Mouse (Mus musculus): ENCODE data around the gene Bscl2. TPM values are rescaled to one million over a fixed set of nuclear protein-coding genes. Genes with fewer than 3 reads are reported as not detected.
A peak's percentile ranks its signal among the peaks of the same experiment; 100 is the strongest.
"Not testable (repeated sequence)": the region's sequence is repeated elsewhere in the genome, so short reads cannot be mapped to it uniquely, and the experiment has no call there.

Bscl2 gene
- polyA plus RNA-seq, 1 experiment from 2014 or later: 33.8 TPM

- not testable (repeated sequence) for H3K9me3 ChIP-seq (replicated peaks); DNase-seq; H3K27me3 ChIP-seq
- Histone ChIP-seq H3K4me3 (replicated peaks) (peak overlapping the region; percentile 93), H3K27ac (peak overlapping the region; percentile 91), H3K9ac (peak overlapping the region; percentile 74), H3K4me1 (replicated peaks) (peaks cover 70% of the 10 kb centered on the region), H3K4me2 (peak overlapping the region; percentile 78), H3K36me3 (peaks cover 41% of the 10 kb centered on the region)
- peak; percentile 32 for ATAC-seq (ENCODE audit: low read depth)
- 37% methylated on average over 21 of the region's 21 CpGs for WGBS (ENCODE audit: insufficient replicate concordance)
Measured at GRCm38 (mm10) chr19:8897211-8897864, 60.1 kb downstream of the Bscl2 start.

GRCm38 (mm10) chr19:8897865-8898495, 60.7 kb downstream of the Bscl2 start, which contains the start of gene Ganab:
Gene Ganab (plus strand): TSS chr19:8898071.
- WGBS (ENCODE audit: insufficient replicate concordance): under 1% methylated on average over 53 of the region's 53 CpGs
- Histone ChIP-seq H3K27ac (peak within 1 kb of the TSS; percentile 91), H3K4me1 (replicated peaks) (peaks cover 66% of the 10 kb centered on the region), H3K36me3 (peaks cover 46% of the 10 kb centered on the region), H3K4me2 (peak within 1 kb of the TSS; percentile 88), H3K9ac (peak within 1 kb of the TSS; percentile 97), H3K4me3 (replicated peaks) (peak within 1 kb of the TSS; percentile 93), H3K9me3 (replicated peaks) (no peaks in the 10 kb centered on the region), H3K27me3 (no peaks in the 10 kb centered on the region)
- DNase-seq: peak; percentile 96
- ATAC-seq (ENCODE audit: low read depth): peak; percentile 97

Small RNA genes lying within 50 kb of the gene (microRNA-seq; reads per million reads assigned to microRNA genes)
- gene Mir5136: not detected

Other genes starting within 250 kb of the Bscl2 start
- gene Slc22a8, start 246.2 kb upstream of the Bscl2 start, polyA plus RNA-seq (2015; fragmentation: Nextera tagmentation; extraction: Ambion mirVana): 1.3 and 1.6 TPM in 2 replicates
- not detected in 2 replicates for gene Slc22a6, start 219.4 kb upstream of the Bscl2 start, polyA plus RNA-seq (2015; fragmentation: Nextera tagmentation; extraction: Ambion mirVana)
- not detected in 2 replicates for gene Chrm1, start 173.7 kb upstream of the Bscl2 start, polyA plus RNA-seq (2015; fragmentation: Nextera tagmentation; extraction: Ambion mirVana)
- 118 and 128 TPM in 2 replicates for gene Slc3a2, start 114.1 kb upstream of the Bscl2 start, polyA plus RNA-seq (2015; fragmentation: Nextera tagmentation; extraction: Ambion mirVana)
- 80.8 and 81.6 TPM in 2 replicates for gene Wdr74, start 101.6 kb upstream of the Bscl2 start, polyA plus RNA-seq (2015; fragmentation: Nextera tagmentation; extraction: Ambion mirVana)
- 0.81 and 1.3 TPM in 2 replicates for gene 1700092M07Rik, start 96.7 kb upstream of the Bscl2 start, polyA plus RNA-seq (2015; fragmentation: Nextera tagmentation; extraction: Ambion mirVana)
- 48.2 and 51.9 TPM in 2 replicates for gene Stx5a, start 96.1 kb upstream of the Bscl2 start, polyA plus RNA-seq (2015; fragmentation: Nextera tagmentation; extraction: Ambion mirVana)
- gene Nxf1, start 80.4 kb upstream of the Bscl2 start, polyA plus RNA-seq (2015; fragmentation: Nextera tagmentation; extraction: Ambion mirVana): 93.3 and 104 TPM in 2 replicates
- gene Tmem223, start 66.5 kb upstream of the Bscl2 start, polyA plus RNA-seq (2015; fragmentation: Nextera tagmentation; extraction: Ambion mirVana): 66.1 and 74.2 TPM in 2 replicates
- 93.6 and 97.1 TPM in 2 replicates for gene Tmem179b, start 63.0 kb upstream of the Bscl2 start, polyA plus RNA-seq (2015; fragmentation: Nextera tagmentation; extraction: Ambion mirVana)
- gene Taf6l, start 51.0 kb upstream of the Bscl2 start, polyA plus RNA-seq (2015; fragmentation: Nextera tagmentation; extraction: Ambion mirVana): 16.6 and 17.2 TPM in 2 replicates
- 105 and 110 TPM in 2 replicates for gene Polr2g, start 38.9 kb upstream of the Bscl2 start, polyA plus RNA-seq (2015; fragmentation: Nextera tagmentation; extraction: Ambion mirVana)
- 1.5 TPM in 2 replicates for gene Zbtb3, start 34.9 kb upstream of the Bscl2 start, polyA plus RNA-seq (2015; fragmentation: Nextera tagmentation; extraction: Ambion mirVana)
- 25.1 and 27.4 TPM in 2 replicates for gene Ttc9c, start 18.1 kb upstream of the Bscl2 start, polyA plus RNA-seq (2015; fragmentation: Nextera tagmentation; extraction: Ambion mirVana)
- gene Hnrnpul2, start 17.5 kb upstream of the Bscl2 start, polyA plus RNA-seq (2015; fragmentation: Nextera tagmentation; extraction: Ambion mirVana): 2.8 and 3.0 TPM in 2 replicates
- gene AC129217.1, start 7.7 kb upstream of the Bscl2 start, polyA plus RNA-seq (2015; fragmentation: Nextera tagmentation; extraction: Ambion mirVana): not detected in 2 replicates
- 0.52 and 0.73 TPM in 2 replicates for gene Gng3, start 1.7 kb downstream of the Bscl2 start, polyA plus RNA-seq (2015; fragmentation: Nextera tagmentation; extraction: Ambion mirVana)
- 0.05 and 0.18 TPM in 2 replicates for gene Lrrn4cl, start 13.3 kb downstream of the Bscl2 start, polyA plus RNA-seq (2015; fragmentation: Nextera tagmentation; extraction: Ambion mirVana)
- 112 and 125 TPM in 2 replicates for gene Ubxn1, start 34.0 kb downstream of the Bscl2 start, polyA plus RNA-seq (2015; fragmentation: Nextera tagmentation; extraction: Ambion mirVana)
- 37.8 and 38.5 TPM in 2 replicates for gene Uqcc3, start 43.5 kb downstream of the Bscl2 start, polyA plus RNA-seq (2015; fragmentation: Nextera tagmentation; extraction: Ambion mirVana)
- gene Lbhd1, start 46.3 kb downstream of the Bscl2 start, polyA plus RNA-seq (2015; fragmentation: Nextera tagmentation; extraction: Ambion mirVana): 81.2 and 113 TPM in 2 replicates
- gene Gm49403, start 46.5 kb downstream of the Bscl2 start, polyA plus RNA-seq (2015; fragmentation: Nextera tagmentation; extraction: Ambion mirVana): not detected in 2 replicates
- gene 1810009A15Rik, start 51.4 kb downstream of the Bscl2 start, polyA plus RNA-seq (2015; fragmentation: Nextera tagmentation; extraction: Ambion mirVana): 89.5 and 92.3 TPM in 2 replicates
- gene Gm49416, start 51.5 kb downstream of the Bscl2 start, polyA plus RNA-seq (2015; fragmentation: Nextera tagmentation; extraction: Ambion mirVana): not detected in 2 replicates
- gene Ints5, start 55.5 kb downstream of the Bscl2 start, polyA plus RNA-seq (2015; fragmentation: Nextera tagmentation; extraction: Ambion mirVana): 26.1 and 26.5 TPM in 2 replicates
- 41.4 and 52.7 TPM in 2 replicates for gene Ganab, start 60.6 kb downstream of the Bscl2 start, polyA plus RNA-seq (2015; fragmentation: Nextera tagmentation; extraction: Ambion mirVana)
- gene B3gat3, start 82.9 kb downstream of the Bscl2 start, polyA plus RNA-seq (2015; fragmentation: Nextera tagmentation; extraction: Ambion mirVana): 20.1 and 22.8 TPM in 2 replicates
- 2.7 and 2.8 TPM in 2 replicates for gene Rom1, start 91.9 kb downstream of the Bscl2 start, polyA plus RNA-seq (2015; fragmentation: Nextera tagmentation; extraction: Ambion mirVana)
- gene Eml3, start 92.1 kb downstream of the Bscl2 start, polyA plus RNA-seq (2015; fragmentation: Nextera tagmentation; extraction: Ambion mirVana): 14.4 and 15.2 TPM in 2 replicates
- 99.5 and 114 TPM in 2 replicates for gene Mta2, start 104.4 kb downstream of the Bscl2 start, polyA plus RNA-seq (2015; fragmentation: Nextera tagmentation; extraction: Ambion mirVana)
- gene Tut1, start 116.4 kb downstream of the Bscl2 start, polyA plus RNA-seq (2015; fragmentation: Nextera tagmentation; extraction: Ambion mirVana): 18.7 and 20.2 TPM in 2 replicates
- 298 and 320 TPM in 2 replicates for gene Eef1g, start 129.6 kb downstream of the Bscl2 start, polyA plus RNA-seq (2015; fragmentation: Nextera tagmentation; extraction: Ambion mirVana)
- 1.4 and 1.6 TPM in 2 replicates for gene Ahnak, start 151.8 kb downstream of the Bscl2 start, polyA plus RNA-seq (2015; fragmentation: Nextera tagmentation; extraction: Ambion mirVana)

Data from liver, embryonic 13.5 days (tissue).